8 mouse cellular contexts compared by ENCODE assay signal in genomic region chr1:62796038-62796647, GRCm38 (mm10).
DNase-seq lines count a peak whose midpoint lies in the region; ATAC-seq lines count a peak whose summit lies in the region.

No protein-coding gene starts in this region.

- ATAC-seq in hindbrain, embryonic 16.5 days, result no peak; the same call in 1 of the 2 replicates

- no peaks in the 10 kb centered on the region for H3K36me3 ChIP-seq in hindbrain, embryonic 16.5 days (ENCODE audit: control insufficient read depth, insufficient read depth, low read length)

- peak overlapping the region; percentile 36 for H3K9ac ChIP-seq in hindbrain, embryonic 16.5 days (ENCODE audit: low read depth, low read length)

- H3K4me2 ChIP-seq in hindbrain, embryonic 16.5 days (ENCODE audit: low read length), result peak overlapping the region; percentile 52

- H3K4me3 ChIP-seq in hindbrain, embryonic 16.5 days (ENCODE audit: low read length), result peak overlapping the region; percentile 27

- WGBS in hindbrain, embryonic 16.5 days, result 38% methylated on average over 9 of the region's 9 CpGs

- no peaks in the 10 kb centered on the region for H3K9me3 ChIP-seq in hindbrain, embryonic 16.5 days (ENCODE audit: control insufficient read depth, low read length)

- peaks cover 19% of the 10 kb centered on the region for H3K4me1 ChIP-seq in hindbrain, embryonic 16.5 days (ENCODE audit: control insufficient read depth, insufficient read depth, low read depth, low read length)

- no peaks in the 10 kb centered on the region for H3K27me3 ChIP-seq in hindbrain, embryonic 16.5 days (replicated peaks; ENCODE audit: control insufficient read depth, insufficient read depth, low read length)

- DNase-seq in adrenal gland, postnatal 10 days, result peak; percentile 34
- DNase-seq in adrenal gland, postnatal 4 days (ENCODE audit: low spot score in 2 of 2), result no peak
- DNase-seq in lung, adult 18-20 months, result peak; percentile 51 to 72
- DNase-seq in lung, postnatal 25 days (ENCODE audit: low spot score), result no peak
- DNase-seq in lung, postnatal 4 days, result peak; percentile 69 to 83
- DNase-seq in layer of hippocampus, adult 8-10 months (ENCODE audit: low spot score in 2 of 2), result no peak
- no peak for DNase-seq in embryo, embryonic 11 days

- H3K27ac ChIP-seq in hindbrain, embryonic 16.5 days (ENCODE audit: low read depth, low read length), result no peak overlapping the region

Comparison
In these comparisons a context has a peak if more than half of its experiments do, and no peak if none do; other contexts are left out.
1. DNase-seq: peak in adrenal gland, postnatal 10 days (single experiment), lung, adult 18-20 months (2 of 2) and lung, postnatal 4 days (2 of 2); none in adrenal gland, postnatal 4 days (0 of 2), lung, postnatal 25 days (single experiment), layer of hippocampus, adult 8-10 months (0 of 2) and embryo, embryonic 11 days (single experiment).